Mouse (Mus musculus) lung, adult 2 months (tissue): Measurements from ENCODE around the gene Ocel1.

Experiments used
- CTCF ChIP-seq: fragments of 200-500 bp; IDR thresholded peaks from 2 replicates; pipeline ENCODE4 v1.5.1; 2011; ENCODE audit warnings: mild to moderate bottlenecking, low read length, control low read depth; ENCODE audit not compliant: insufficient read depth
- POLR2A ChIP-seq: fragments of 200-500 bp; IDR thresholded peaks from 2 replicates; pipeline ENCODE4 v1.6.1; 2011; ENCODE audit warnings: low read depth, mild to moderate bottlenecking, control low read depth, low read length, borderline replicate concordance; ENCODE audit errors: extremely low read depth

DNA sequence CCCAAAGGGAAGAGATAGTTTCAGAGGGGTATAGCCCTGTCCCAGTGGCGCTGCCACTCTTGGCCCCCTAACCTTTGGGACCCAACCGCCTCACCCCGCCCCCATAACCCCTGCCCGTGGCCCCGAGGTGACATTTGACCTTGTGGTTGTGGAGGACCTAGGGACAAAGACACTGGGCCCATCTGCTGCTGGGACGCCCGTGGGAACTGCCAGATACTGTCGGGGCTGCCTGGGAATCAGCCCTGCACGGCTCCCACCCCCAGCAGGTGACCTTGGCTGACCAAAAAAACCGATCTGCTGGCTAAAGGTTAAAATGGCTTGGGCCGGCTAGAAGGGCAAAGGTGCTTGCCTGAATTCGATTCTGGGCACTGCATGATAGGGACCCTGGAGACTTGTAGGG, 12.3 kb downstream of the Ocel1 start:
- TF ChIP-seq POLR2A (no peak), CTCF (no peak)
